Mouse (Mus musculus): ENCODE measurements around the gene Tmem51.
A peak's percentile ranks its signal among the peaks of the same experiment; 100 is the strongest.

The Tmem51 gene

DNA sequence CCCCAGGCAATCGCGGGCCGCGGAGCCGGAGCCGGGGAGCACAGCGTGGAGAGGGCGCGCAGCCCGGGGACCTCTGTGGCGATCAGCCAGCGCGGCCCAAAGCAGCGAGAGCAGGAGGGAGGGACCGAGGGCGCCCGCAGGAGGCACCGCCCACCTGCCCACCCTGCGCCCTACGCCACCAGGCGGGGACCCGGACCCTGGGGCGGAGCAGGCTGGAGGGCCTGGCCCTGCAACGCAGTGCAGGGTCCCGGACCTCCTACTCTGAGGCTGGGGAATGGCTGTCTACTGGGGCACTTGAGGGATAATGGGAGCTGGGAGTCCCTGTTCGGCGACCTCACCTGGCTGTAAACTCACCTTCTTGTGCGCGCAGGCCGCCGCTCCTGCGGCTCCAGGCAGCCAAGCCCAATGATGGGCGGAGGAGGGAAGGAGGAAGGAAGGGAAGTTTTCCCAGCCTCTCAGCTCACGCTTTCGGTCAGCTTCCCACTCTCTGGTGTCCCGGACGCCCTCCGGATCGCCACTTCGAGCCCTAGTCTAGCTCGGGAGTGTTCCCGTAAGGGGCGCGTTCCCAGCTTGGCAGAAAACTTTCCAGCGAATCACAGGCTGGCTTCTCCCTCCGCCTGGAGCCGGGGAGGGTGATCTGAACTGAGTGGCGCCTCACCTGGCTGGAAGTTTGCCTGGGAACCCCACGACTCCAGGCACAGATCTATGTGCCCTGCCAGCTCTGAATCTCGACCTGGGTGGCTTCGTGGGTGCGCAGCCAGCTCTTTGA lies at the start of gene Tmem51:
Tmem51 (minus strand) TSS at position 174 of the 769 bp plus-strand sequence.
- DNase-seq (ENCODE audit: low spot score) = no peak

DNA sequence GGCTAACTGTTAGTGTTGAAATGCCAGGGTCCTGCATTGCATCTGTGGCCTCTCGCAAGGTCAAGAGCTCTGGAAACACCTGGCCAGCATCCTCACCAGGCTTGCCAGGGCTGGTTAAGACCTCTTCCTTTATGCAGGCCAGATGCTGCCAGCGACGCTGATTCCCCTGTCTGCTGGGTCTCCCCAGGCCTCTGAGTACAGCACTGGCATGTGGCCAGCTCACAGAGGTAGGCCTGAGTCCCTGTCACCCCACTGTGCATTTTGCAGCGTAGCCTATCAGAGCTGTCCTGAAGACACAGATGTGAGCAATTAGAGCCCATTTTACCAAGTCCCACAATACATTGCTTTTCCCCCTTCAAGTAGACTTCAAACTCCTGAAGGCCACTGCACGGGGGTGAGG lies 46.1 kb upstream of the Tmem51 start:
- no peak for DNase-seq (ENCODE audit: low spot score)

GRCm38 (mm10) chr4:142127275-142127788 lies 43.2 kb upstream of the Tmem51 start:
- DNase-seq (ENCODE audit: low spot score) = no peak

- no peak for DNase-seq (ENCODE audit: low spot score)
Observed at GRCm38 (mm10) chr4:142126641-142127274, 42.7 kb upstream of the Tmem51 start.

DNA sequence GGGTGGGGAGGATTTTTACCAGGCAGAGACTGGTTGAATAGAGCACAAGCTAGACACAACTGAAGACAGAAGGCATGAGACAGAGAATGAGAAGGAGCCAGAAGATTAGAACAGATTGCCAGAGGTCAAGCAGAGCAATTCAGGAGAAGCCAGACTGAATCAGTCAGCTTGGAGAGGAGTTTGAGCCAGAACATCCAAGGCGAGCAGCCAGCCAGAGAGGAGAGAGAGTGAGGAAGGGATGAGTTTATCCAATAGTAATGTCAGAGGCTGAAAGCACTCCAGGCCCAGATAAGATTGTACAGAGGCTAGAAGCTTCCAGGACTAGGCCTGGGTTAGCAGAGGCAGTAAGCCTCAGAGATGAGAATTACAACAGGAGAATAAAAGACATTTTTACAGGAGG lies 37.1 kb upstream of the Tmem51 start:
- no peak for DNase-seq (ENCODE audit: low spot score)

- no peak for DNase-seq (ENCODE audit: low spot score)
Observed at GRCm38 (mm10) chr4:142118522-142118921, 34.4 kb upstream of the Tmem51 start.

DNA sequence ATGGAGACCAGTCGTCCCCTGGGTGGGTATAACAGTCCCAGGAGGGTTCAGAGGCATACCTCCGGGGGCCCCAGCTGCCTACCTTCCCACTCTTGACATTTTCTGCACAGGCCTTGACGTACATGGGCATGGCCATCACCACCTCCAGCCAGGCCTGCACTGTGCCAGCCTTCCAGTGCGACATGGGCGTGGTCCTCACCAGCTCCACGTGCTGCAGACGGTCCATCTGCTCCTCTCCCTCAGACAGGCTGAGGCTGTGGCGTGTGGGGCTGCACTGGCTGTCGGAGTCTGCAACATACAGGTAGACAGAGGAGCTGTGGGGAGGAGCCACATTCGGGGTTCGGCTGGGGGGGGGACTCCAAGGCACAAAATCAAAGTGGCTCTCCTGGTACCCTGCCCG lies 33.9 kb upstream of the Tmem51 start:
- no peak for DNase-seq (ENCODE audit: low spot score)

- no peak for DNase-seq (ENCODE audit: low spot score)
Observed at GRCm38 (mm10) chr4:142113306-142113705, 29.2 kb upstream of the Tmem51 start.

DNA sequence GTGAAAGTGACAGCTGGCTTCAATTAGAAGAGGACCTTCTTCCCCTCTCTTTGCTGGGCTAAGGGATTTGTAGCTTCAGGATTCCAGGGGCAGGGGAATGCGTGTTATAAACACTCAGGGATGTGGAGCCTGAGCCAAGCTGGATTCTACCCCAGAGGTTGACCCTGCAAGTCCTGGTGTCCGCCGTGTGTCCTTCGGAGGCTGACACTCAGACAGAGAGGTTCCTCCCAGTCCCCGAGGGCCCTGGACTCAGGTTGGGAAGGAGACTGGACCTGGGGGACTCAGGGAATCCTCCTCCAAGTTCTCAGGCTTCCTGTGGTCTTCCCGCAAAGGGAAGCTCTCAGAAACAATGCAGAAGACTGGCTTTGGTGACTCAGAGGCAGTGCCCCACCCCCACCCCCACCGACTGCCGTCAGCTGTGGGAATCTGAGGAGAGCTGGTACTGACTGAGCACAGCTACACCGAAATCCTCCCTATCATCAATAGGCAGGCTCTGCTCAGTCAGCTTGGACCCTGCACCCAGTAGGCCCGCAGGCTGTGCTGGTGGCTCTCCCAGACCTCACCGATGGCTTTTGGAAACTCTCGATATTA lies 19.1 kb upstream of the Tmem51 start:
- no peak for DNase-seq (ENCODE audit: low spot score)

DNA sequence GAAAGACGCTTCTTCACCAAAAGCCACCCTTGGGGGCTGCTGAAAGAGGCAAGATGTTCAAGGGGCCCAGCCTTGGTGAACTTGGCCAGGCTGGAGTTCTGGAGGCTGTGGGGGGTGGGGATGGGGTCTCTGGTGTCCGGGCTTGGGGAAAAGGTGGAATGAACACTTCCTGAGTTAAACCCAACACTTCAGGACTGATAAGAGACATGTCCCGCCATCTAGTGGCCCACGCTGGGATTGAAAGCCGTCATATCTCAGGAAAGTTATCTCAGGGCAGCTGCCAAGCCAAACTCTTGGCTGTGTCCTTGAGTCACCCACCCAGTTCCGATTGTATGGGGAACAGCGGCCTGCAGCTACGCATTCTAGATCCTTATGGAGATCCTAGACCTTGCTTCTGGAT lies 14.2 kb upstream of the Tmem51 start:
- peak; percentile 7 for DNase-seq (ENCODE audit: low spot score)

- peak; percentile 33 for DNase-seq (ENCODE audit: low spot score)
Observed at GRCm38 (mm10) chr4:142097871-142098270, 13.8 kb upstream of the Tmem51 start.

DNA sequence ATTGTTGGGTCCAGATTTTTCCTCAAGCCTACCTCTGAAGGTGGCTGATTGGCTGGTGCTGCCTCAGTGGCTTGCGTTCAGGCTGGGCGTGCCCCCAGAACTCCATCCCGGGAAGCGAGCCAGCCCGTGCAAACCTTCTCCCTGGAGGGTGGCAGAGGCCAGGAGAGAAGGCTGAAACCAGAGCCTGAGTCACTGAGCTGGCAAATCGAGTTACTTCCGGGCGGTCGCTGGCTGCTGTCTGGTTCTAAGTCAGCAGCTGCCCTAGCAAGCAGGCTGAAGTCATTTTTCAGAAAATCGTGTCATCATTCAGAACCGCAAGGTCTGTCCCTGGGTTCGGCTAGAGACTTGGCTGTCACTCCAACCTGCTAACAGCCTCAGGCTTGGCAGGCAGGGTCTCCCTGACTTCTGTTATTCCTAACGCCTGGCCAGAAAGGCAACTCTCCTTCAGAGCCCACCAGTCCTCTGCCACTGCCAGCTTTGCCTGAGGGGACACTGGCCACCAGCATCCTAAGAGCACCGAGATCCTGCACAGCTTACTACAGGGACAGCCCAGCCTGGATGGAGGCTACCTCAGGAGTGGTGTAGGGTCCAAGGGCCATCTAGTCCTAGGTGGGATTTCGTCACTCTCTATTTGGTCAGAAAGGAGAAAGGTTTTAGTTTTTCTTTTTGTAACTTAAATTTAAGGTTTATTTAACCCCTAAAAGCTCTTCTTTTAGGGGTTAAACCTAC lies 11.6 kb upstream of the Tmem51 start:
- peak; percentile 16 for DNase-seq (ENCODE audit: low spot score)

DNA sequence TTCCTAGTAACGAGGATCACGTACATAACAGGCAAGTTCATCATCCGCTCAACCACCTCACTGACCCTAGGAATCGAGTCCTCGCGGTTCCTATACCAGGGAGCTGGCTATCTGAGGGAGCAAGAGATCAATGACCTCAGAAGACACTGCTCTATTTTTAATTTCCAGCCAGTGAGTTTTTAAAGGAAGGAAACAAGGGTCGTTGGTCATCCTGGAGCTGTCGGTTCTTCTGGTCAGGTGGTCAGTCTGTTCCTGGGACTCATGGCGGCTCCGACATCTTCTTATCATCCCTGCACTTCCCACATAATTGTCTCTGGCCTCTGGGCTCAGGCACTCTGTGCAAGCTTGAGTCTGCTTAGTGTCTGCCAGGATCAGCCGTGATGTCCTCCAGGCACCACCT lies 10.3 kb upstream of the Tmem51 start:
- DNase-seq (ENCODE audit: low spot score) = no peak

- no peak for DNase-seq (ENCODE audit: low spot score)
Observed at GRCm38 (mm10) chr4:142091100-142091499, 7.0 kb upstream of the Tmem51 start.

- no peak for DNase-seq (ENCODE audit: low spot score)
Observed at GRCm38 (mm10) chr4:142089966-142090365, 5.9 kb upstream of the Tmem51 start.

GRCm38 (mm10) chr4:142088836-142089235 lies 4.7 kb upstream of the Tmem51 start:
- DNase-seq (ENCODE audit: low spot score) = no peak

DNA sequence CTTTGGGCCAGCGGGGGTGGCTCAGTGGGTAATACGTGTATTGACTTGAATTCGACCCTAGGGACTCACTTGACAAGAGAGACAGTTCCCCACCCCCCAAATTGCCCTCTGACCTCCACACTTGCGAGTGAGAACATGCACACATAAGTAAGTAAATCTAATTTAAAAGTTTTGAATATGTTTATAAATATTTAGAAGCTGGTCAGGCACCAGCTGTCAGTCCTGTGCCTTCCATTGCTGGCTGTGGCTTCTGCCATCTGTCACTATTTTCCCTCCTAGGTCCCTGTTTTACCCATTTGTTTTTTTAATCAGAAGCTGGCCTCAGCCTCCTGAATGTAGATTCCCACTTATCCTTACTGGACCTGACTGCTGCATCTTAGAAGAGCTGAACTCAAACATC lies 4.3 kb upstream of the Tmem51 start:
- no peak for DNase-seq (ENCODE audit: low spot score)

- no peak for DNase-seq (ENCODE audit: low spot score)
Observed at GRCm38 (mm10) chr4:142084936-142085563, 946 bp upstream of the Tmem51 start.

DNA sequence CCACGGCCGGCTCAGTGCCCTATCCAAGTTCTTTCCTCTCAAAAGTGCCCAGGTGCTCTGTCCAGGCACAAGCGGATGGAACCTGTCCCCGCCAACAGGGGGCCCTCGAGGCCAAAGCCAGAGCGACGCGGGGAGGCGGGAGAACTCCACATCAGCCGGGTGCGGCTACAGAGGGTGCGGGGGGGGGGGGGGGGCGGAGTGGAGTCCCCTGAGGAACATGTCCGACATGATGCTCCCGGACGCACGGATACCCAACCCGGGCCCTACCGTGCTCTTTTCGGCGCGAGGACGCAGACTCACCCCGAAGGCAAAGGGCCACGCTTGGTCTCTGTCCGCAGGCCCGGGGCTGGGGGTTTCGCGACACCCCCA lies 358 bp downstream of the Tmem51 start:
- DNase-seq (ENCODE audit: low spot score) = no peak

- DNase-seq (ENCODE audit: low spot score) = no peak
Observed at GRCm38 (mm10) chr4:142083193-142083592, 911 bp downstream of the Tmem51 start.

DNA sequence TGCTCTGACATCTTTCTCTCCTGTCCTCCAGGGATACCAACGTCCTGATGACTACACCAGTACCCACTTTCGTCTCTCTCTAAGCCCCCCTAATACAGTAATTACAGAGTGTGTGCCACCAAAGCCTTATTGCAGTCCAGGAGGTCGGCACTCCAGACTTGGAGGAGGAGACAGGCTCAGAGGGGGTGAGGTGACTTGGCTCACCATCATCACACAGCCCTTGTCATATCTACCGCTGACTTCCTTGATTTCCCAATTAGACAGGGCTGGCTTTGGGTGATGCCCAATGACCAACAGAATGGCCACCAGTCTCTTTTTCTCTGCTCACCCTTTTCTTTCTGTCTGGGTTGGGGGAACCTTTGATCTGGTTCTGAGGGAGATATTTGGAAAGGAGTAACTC lies 1.4 kb downstream of the Tmem51 start:
- no peak for DNase-seq (ENCODE audit: low spot score)
